Mouse (Mus musculus): ENCODE data around the gene Polr2i.

Polr2i gene

GRCm38 (mm10) chr7:30265531-30265930 is 33.8 kb downstream of the Polr2i start:
- no peak for DNase-seq (ENCODE audit: low read depth, low spot score)

GRCm38 (mm10) chr7:30265935-30266334 is 34.2 kb downstream of the Polr2i start:
- no peak for DNase-seq (ENCODE audit: low read depth, low spot score)

GRCm38 (mm10) chr7:30266780-30267179 is 35.0 kb downstream of the Polr2i start:
- no peak for DNase-seq (ENCODE audit: low read depth, low spot score)

- no peak for DNase-seq (ENCODE audit: low read depth, low spot score)
These were observed 37.9 kb downstream of the Polr2i start for GRCm38 (mm10) chr7:30269641-30270040.

GRCm38 (mm10) chr7:30274383-30274782 is 42.6 kb downstream of the Polr2i start:
- DNase-seq (ENCODE audit: low read depth, low spot score) = no peak

GRCm38 (mm10) chr7:30278911-30279310 is 47.2 kb downstream of the Polr2i start:
- no peak for DNase-seq (ENCODE audit: low read depth, low spot score)

GRCm38 (mm10) chr7:30279536-30279935 is 47.8 kb downstream of the Polr2i start:
- no peak for DNase-seq (ENCODE audit: low read depth, low spot score)

GRCm38 (mm10) chr7:30279951-30280669 is 48.4 kb downstream of the Polr2i start, which contains the start of the genes Thap8 and Wdr62:
Gene Thap8, plus strand, starts transcription at chr7:30280094.
Gene Wdr62, minus strand, starts transcription at chr7:30280419.
- DNase-seq (ENCODE audit: low read depth, low spot score) = peak; percentile 89

GRCm38 (mm10) chr7:30280670-30281138 is 49.0 kb downstream of the Polr2i start:
- peak; percentile 70 for DNase-seq (ENCODE audit: low read depth, low spot score)

- DNase-seq (ENCODE audit: low read depth, low spot score) = no peak
These were observed 49.8 kb downstream of the Polr2i start for GRCm38 (mm10) chr7:30281522-30281921.

- DNase-seq (ENCODE audit: low read depth, low spot score) = no peak
These were observed 51.0 kb downstream of the Polr2i start for GRCm38 (mm10) chr7:30282740-30283139.

Data from retina, postnatal 7 days (tissue).